ENCODE assay signal across 30 mouse cellular contexts in genomic region chr11:65754161-65754560, GRCm38 (mm10). TPM values are rescaled to one million over a fixed set of nuclear protein-coding genes. Genes with fewer than 3 reads are reported as not detected.
DNase-seq lines count a peak whose midpoint lies in the region; ATAC-seq lines count a peak whose summit lies in the region.
"Had no signal": no experiment of that assay in that cellular context is flagged by ENCODE, and none has a peak within 500 bp of the region (broad histone marks: within the 10 kb centered on the region; RNA-seq: fewer than 3 reads in every experiment).

No protein-coding gene starts in this region.

- WGBS in heart, embryonic 12.5 days, result 81% methylated on average over 4 of the region's 4 CpGs
- 68% methylated on average over 4 of the region's 4 CpGs for WGBS in liver, embryonic 15.5 days (ENCODE audit: insufficient replicate concordance)
- 81% methylated on average over 4 of the region's 4 CpGs for WGBS in liver, embryonic 11.5 days

- H3K4me3 ChIP-seq in heart, embryonic 12.5 days, result no peak overlapping the region
- no peak overlapping the region for H3K4me3 ChIP-seq in liver, embryonic 15.5 days (replicated peaks)
- no peak overlapping the region for H3K4me3 ChIP-seq in liver, embryonic 11.5 days (ENCODE audit: low read depth, low read length)
- H3K4me3 ChIP-seq: embryonic facial prominence, embryonic 10.5 days; embryonic facial prominence, embryonic 15.5 days; forebrain, embryonic 12.5 days; heart, adult 2 months; hindbrain, embryonic 12.5 days; intestine, embryonic 15.5 days; liver, embryonic 13.5 days; lung, embryonic 15.5 days had no signal

- peak overlapping the region; percentile 29; the same call in 1 of the 2 replicates for H3K27ac ChIP-seq in heart, embryonic 12.5 days (ENCODE audit: poor library complexity, severe bottlenecking)
- no peak overlapping the region for H3K27ac ChIP-seq in liver, embryonic 15.5 days (replicated peaks)
- H3K27ac ChIP-seq in liver, embryonic 11.5 days (ENCODE audit: low read depth, low read length), result no peak overlapping the region
- H3K27ac ChIP-seq: embryonic facial prominence, embryonic 10.5 days; embryonic facial prominence, embryonic 15.5 days; forebrain, embryonic 12.5 days; heart, adult 2 months; hindbrain, embryonic 12.5 days; hindbrain, postnatal 0 days; intestine, embryonic 15.5 days; kidney, postnatal 0 days; liver, embryonic 13.5 days; lung, embryonic 15.5 days had no signal

- H3K27me3 ChIP-seq in heart, embryonic 12.5 days (replicated peaks), result no peaks in the 10 kb centered on the region
- no peaks in the 10 kb centered on the region for H3K27me3 ChIP-seq in liver, embryonic 15.5 days
- H3K27me3 ChIP-seq in liver, embryonic 11.5 days (replicated peaks; ENCODE audit: control insufficient read depth, insufficient read depth, low read length), result no peaks in the 10 kb centered on the region
- H3K27me3 ChIP-seq: embryonic facial prominence, embryonic 15.5 days; forebrain, embryonic 12.5 days; hindbrain, embryonic 12.5 days; intestine, embryonic 15.5 days; liver, embryonic 13.5 days; lung, embryonic 15.5 days; Patski had no signal

- H3K4me2 ChIP-seq in heart, embryonic 12.5 days, result no peak overlapping the region
- no peak overlapping the region for H3K4me2 ChIP-seq in liver, embryonic 15.5 days
- H3K4me2 ChIP-seq in liver, embryonic 11.5 days, result no peak overlapping the region
- H3K4me2 ChIP-seq: embryonic facial prominence, embryonic 15.5 days; forebrain, embryonic 12.5 days; hindbrain, embryonic 12.5 days; intestine, embryonic 15.5 days; liver, embryonic 13.5 days; lung, embryonic 15.5 days; midbrain, embryonic 11.5 days had no signal

- H3K9ac ChIP-seq in heart, embryonic 12.5 days, result no peak overlapping the region
- H3K9ac ChIP-seq in liver, embryonic 15.5 days, result no peak overlapping the region
- no peak overlapping the region for H3K9ac ChIP-seq in liver, embryonic 11.5 days (ENCODE audit: low read depth, low read length)
- H3K9ac ChIP-seq: embryonic facial prominence, embryonic 15.5 days; forebrain, embryonic 12.5 days; forebrain, postnatal 0 days; hindbrain, embryonic 12.5 days; intestine, embryonic 15.5 days; liver, embryonic 13.5 days; lung, embryonic 15.5 days had no signal

- DNase-seq in heart, postnatal 4 days, result no peak
- DNase-seq in kidney, adult 11 months, result peak; percentile 11
- no peak for DNase-seq in kidney, adult 18-20 months
- DNase-seq in liver, embryonic 11.5 days (ENCODE audit: low spot score), result no peak
- no peak for DNase-seq in layer of hippocampus, adult 9-11 months
- DNase-seq: adrenal gland, postnatal 10 days; cerebellum, adult 8-10 months; cerebellum, postnatal 25 days; forebrain, postnatal 0 days; gastrocnemius, postnatal 14 days; liver, embryonic 13.5 days; lung, postnatal 36 days; right cerebral cortex, postnatal 25 days; spleen, adult 18-20 months; thymus, adult 2 months; thymus, postnatal 36 days had no signal

- H3K4me1 ChIP-seq in heart, embryonic 12.5 days (replicated peaks), result peaks cover 14% of the 10 kb centered on the region
- peaks cover 28% of the 10 kb centered on the region for H3K4me1 ChIP-seq in liver, embryonic 15.5 days (replicated peaks)
- H3K4me1 ChIP-seq in liver, embryonic 11.5 days (replicated peaks; ENCODE audit: control insufficient read depth, insufficient read depth, low read length), result 0 out of 2 replicates have a peak, but pooled peaks cover 4% of the 10 kb centered on the region
- H3K4me1 ChIP-seq: embryonic facial prominence, embryonic 15.5 days; forebrain, embryonic 12.5 days; hindbrain, embryonic 12.5 days; intestine, embryonic 15.5 days; lung, embryonic 15.5 days had no signal

- H3K36me3 ChIP-seq in heart, embryonic 12.5 days, result no peaks in the 10 kb centered on the region; the same call in 1 of the 2 replicates
- H3K36me3 ChIP-seq in liver, embryonic 15.5 days (replicated peaks), result peaks cover 18% of the 10 kb centered on the region
- no peaks in the 10 kb centered on the region for H3K36me3 ChIP-seq in liver, embryonic 11.5 days (ENCODE audit: control insufficient read depth, insufficient read depth, low read length)
- H3K36me3 ChIP-seq: embryonic facial prominence, embryonic 15.5 days; hindbrain, embryonic 12.5 days; intestine, embryonic 15.5 days had no signal

- H3K9me3 ChIP-seq in heart, embryonic 12.5 days (replicated peaks), result no peaks in the 10 kb centered on the region
- H3K9me3 ChIP-seq in liver, embryonic 15.5 days (replicated peaks), result no peaks in the 10 kb centered on the region
- H3K9me3 ChIP-seq in liver, embryonic 11.5 days (ENCODE audit: control insufficient read depth, low read length), result no peaks in the 10 kb centered on the region
- H3K9me3 ChIP-seq: embryonic facial prominence, embryonic 10.5 days; embryonic facial prominence, embryonic 15.5 days; forebrain, embryonic 12.5 days; hindbrain, embryonic 12.5 days; intestine, embryonic 15.5 days; liver, embryonic 13.5 days; lung, embryonic 15.5 days had no signal

- ATAC-seq in heart, embryonic 12.5 days (ENCODE audit: insufficient number of reproducible peaks, low FRiP score), result no peak
- ATAC-seq in liver, embryonic 15.5 days (ENCODE audit: insufficient read depth), result peak; percentile 69
- no peak for ATAC-seq in liver, embryonic 11.5 days (replicated peaks; ENCODE audit: low FRiP score)
- ATAC-seq: forebrain, postnatal 0 days; hindbrain, postnatal 0 days; intestine, embryonic 15.5 days; midbrain, embryonic 16.5 days; Patski had no signal

RNA-seq across cellular contexts. Expression of gene Map2k4, which starts 33.9 kb away (rescaled TPM):
- polyA plus RNA-seq in heart, embryonic 12.5 days (2016; fragmentation: Nextera tagmentation; extraction: Ambion mirVana), result 73.4 and 74.0 TPM in 2 replicates
- total RNA-seq in heart, postnatal 4 days (2021), result 10 to 100 TPM; 59.3 to 60.8 TPM
- 32.1 and 33.3 TPM in 2 replicates for polyA plus RNA-seq in liver, embryonic 15.5 days (2015; fragmentation: Nextera tagmentation; extraction: Ambion mirVana)
- 63.7 and 69.9 TPM in 2 replicates for polyA plus RNA-seq in liver, embryonic 11.5 days (2014; fragmentation: Nextera tagmentation; extraction: Ambion mirVana)

RNA-seq across cellular contexts. Expression of gene Zkscan6, which starts 52.8 kb away (rescaled TPM):
- 10.6 and 12.3 TPM in 2 replicates for polyA plus RNA-seq in heart, embryonic 12.5 days (2016; fragmentation: Nextera tagmentation; extraction: Ambion mirVana)
- total RNA-seq in heart, postnatal 4 days (2021), result 1 to 10 TPM; 7.0 to 7.3 TPM
- polyA plus RNA-seq in liver, embryonic 15.5 days (2015; fragmentation: Nextera tagmentation; extraction: Ambion mirVana), result 5.1 and 5.5 TPM in 2 replicates
- polyA plus RNA-seq in liver, embryonic 11.5 days (2014; fragmentation: Nextera tagmentation; extraction: Ambion mirVana), result 10.9 and 12.0 TPM in 2 replicates
